Mouse (Mus musculus) forebrain, postnatal 0 days (tissue): ENCODE measurements around the gene Gpd2. TPM values are rescaled to one million over a fixed set of nuclear protein-coding genes. Genes with fewer than 3 reads are reported as not detected.

Experiments
- ATAC-seq: fragments of 200-750 bp; cut with Nextera tagmentation; 2 replicates; pipeline ENCODE4 v1.8.0; 2017; ENCODE audit warnings: mild to moderate bottlenecking, moderate library complexity
- DNase-seq: peaks from one replicate; pipeline ENCODE4 v3.0.0-alpha.2; 2015
- H3K27ac ChIP-seq: fragments of 300-500 bp; sonication (generic); 2 replicates; pipeline ENCODE4 v1.5.1; 2014; ENCODE audit warnings: low read depth, mild to moderate bottlenecking, antibody characterized with exemption, low read length, moderate library complexity, mixed read lengths
- H3K27me3 ChIP-seq: fragments of 300-500 bp; sonication (generic); 2 replicates; pipeline ENCODE4 v1.6.1; 2014; ENCODE audit warnings: mild to moderate bottlenecking, low read length, mixed read lengths; ENCODE audit not compliant: insufficient read depth
- H3K36me3 ChIP-seq: fragments of 300-500 bp; sonication (generic); 2 replicates; pipeline ENCODE4 v1.6.1; 2014; ENCODE audit warnings: mild to moderate bottlenecking, moderate library complexity; ENCODE audit not compliant: insufficient read depth
- H3K4me1 ChIP-seq: fragments of 300-500 bp; sonication (generic); 2 replicates; pipeline ENCODE4 v1.6.1; 2014; ENCODE audit warnings: antibody characterized with exemption; ENCODE audit not compliant: insufficient read depth
- H3K4me2 ChIP-seq: fragments of 300-500 bp; sonication (generic); 2 replicates; pipeline ENCODE4 v1.6.1; 2014; ENCODE audit warnings: low read depth, mild to moderate bottlenecking, moderate library complexity
- H3K4me3 ChIP-seq: fragments of 300-500 bp; sonication (generic); 2 replicates; pipeline ENCODE4 v1.5.1; 2014; ENCODE audit warnings: low read depth, low read length, mixed read lengths
- H3K9ac ChIP-seq: fragments of 300-500 bp; sonication (generic); 2 replicates; pipeline ENCODE4 v1.6.1; 2014; ENCODE audit warnings: mild to moderate bottlenecking
- H3K9me3 ChIP-seq: fragments of 300-500 bp; sonication (generic); 2 replicates; pipeline ENCODE4 v1.6.1; 2016; ENCODE audit warnings: low read length
- CTCF ChIP-seq: sonication (generic); IDR thresholded peaks from 2 replicates; pipeline ENCODE4 v1.5.1; 2016; ENCODE audit warnings: antibody characterized with exemption, control low read depth, low read depth
- WGBS: fragments of 180-500 bp; shearing (Covaris S2); extraction: QIAGEN DNeasy Blood & Tissue Kit; methylation state at CpG from one replicate; pipeline ENCODE4 v1.1.7; 2014; 5-methylcytosine and 5-hydroxymethylcytosine counted together
- polyA plus RNA-seq: library from polyadenylated mRNA; unstranded; fragments of >200 nt; fragmentation: Nextera tagmentation; extraction: Ambion mirVana; gene quantifications from 2 replicates; pipeline ENCODE4 v1.2.1, GENCODE M21; 2015
- total RNA-seq: library from RNA; depleted of rRNA; stranded (reverse); fragments of >200 nt; gene quantifications from 2 replicates; pipeline ENCODE4 v1.2.3, GENCODE M21; 2014

The Gpd2 gene
- total and polyA plus RNA-seq, 2 experiments from 2014 or later: 46.5 to 54.1 TPM

GRCm38 (mm10) chr2:57329327-57329726, 91.9 kb downstream of the Gpd2 start:
- Histone ChIP-seq H3K4me2 (no peak overlapping the region), H3K27me3 (no peaks in the 10 kb centered on the region), H3K9ac (no peak overlapping the region), H3K4me1 (no peaks in the 10 kb centered on the region), H3K27ac (no peak overlapping the region), H3K9me3 (no peaks in the 10 kb centered on the region), H3K4me3 (no peak overlapping the region), H3K36me3 (no peaks in the 10 kb centered on the region)
- ATAC-seq (no peak), DNase-seq (no peak)
- WGBS: 82% methylated on average over 7 of the region's 7 CpGs
- TF ChIP-seq CTCF: no peak

DNA sequence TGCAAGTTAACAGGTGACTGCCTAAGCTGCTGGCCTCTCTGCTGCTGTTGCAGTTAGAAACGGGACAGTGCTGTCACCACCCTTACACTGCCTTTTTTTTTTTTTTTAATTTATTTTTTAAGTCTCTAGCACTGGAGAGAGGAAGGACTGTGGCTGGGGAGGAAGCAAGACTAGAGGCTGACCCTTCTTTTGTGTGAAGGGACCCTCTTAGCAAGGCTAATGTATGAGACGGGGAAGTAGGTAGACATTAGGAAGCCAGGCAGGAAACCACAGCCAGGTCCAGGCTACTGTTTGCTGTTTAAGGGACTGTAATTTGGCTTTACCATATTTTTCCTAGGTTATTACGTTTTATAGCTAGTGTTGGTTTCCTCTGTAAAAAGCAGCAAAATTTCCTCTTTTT, 93.4 kb downstream of the Gpd2 start:
- no peak overlapping the region for H3K4me3 ChIP-seq
- DNase-seq (no peak), ATAC-seq (no peak)
- H3K9ac ChIP-seq: no peak overlapping the region
- WGBS: 76% methylated on average over 3 of the region's 3 CpGs
- no peak overlapping the region for H3K27ac ChIP-seq
- H3K4me2 ChIP-seq: no peak overlapping the region
- H3K4me1 ChIP-seq: no peaks in the 10 kb centered on the region
- H3K27me3 ChIP-seq: no peaks in the 10 kb centered on the region
- no peaks in the 10 kb centered on the region for H3K36me3 ChIP-seq
- no peak for TF ChIP-seq CTCF
- no peaks in the 10 kb centered on the region for H3K9me3 ChIP-seq

- H3K9ac ChIP-seq: no peak overlapping the region
- no peaks in the 10 kb centered on the region for H3K4me1 ChIP-seq
- H3K27me3 ChIP-seq: no peaks in the 10 kb centered on the region
- WGBS: 77% methylated on average over 8 of the region's 8 CpGs
- no peaks in the 10 kb centered on the region for H3K9me3 ChIP-seq
- DNase-seq (no peak), ATAC-seq (no peak)
- no peak overlapping the region for H3K4me2 ChIP-seq
- no peak for TF ChIP-seq CTCF
- no peaks in the 10 kb centered on the region for H3K36me3 ChIP-seq
- no peak overlapping the region for H3K27ac ChIP-seq
- H3K4me3 ChIP-seq: no peak overlapping the region
These were observed 93.8 kb downstream of the Gpd2 start for GRCm38 (mm10) chr2:57331266-57331665.

GRCm38 (mm10) chr2:57333481-57333880, 96.0 kb downstream of the Gpd2 start:
- WGBS: 32% methylated on average over 6 of the region's 6 CpGs
- DNase-seq (no peak), ATAC-seq (no peak)

DNA sequence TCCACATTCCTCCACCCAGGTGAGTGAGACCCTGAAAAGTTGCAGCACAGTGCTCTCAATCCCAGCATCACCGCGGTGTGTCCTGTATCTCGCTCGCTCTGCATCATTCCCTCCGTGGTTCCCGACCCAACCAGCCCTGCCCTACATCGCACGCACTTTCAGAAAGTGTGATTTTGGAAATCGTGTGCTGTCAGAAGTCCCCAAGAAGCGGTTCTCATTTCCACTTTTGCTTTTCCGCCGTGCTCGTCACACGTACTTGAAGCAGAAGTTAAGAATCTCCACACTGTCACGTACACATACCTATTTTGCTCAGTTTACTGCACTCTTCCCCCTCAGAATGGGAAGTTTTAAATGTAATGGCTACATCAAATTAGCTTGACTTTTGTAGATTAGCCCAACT, 98.0 kb downstream of the Gpd2 start:
- no peak overlapping the region for H3K9ac ChIP-seq
- no peaks in the 10 kb centered on the region for H3K36me3 ChIP-seq
- TF ChIP-seq CTCF: no peak
- H3K4me3 ChIP-seq: no peak overlapping the region
- 89% methylated on average over 15 of the region's 15 CpGs for WGBS
- DNase-seq: no peak
- H3K4me2 ChIP-seq: no peak overlapping the region
- no peaks in the 10 kb centered on the region for H3K4me1 ChIP-seq
- H3K27ac ChIP-seq: no peak overlapping the region
- no peaks in the 10 kb centered on the region for H3K27me3 ChIP-seq
- ATAC-seq: no peak; the same call in 1 of the 2 replicates
- H3K9me3 ChIP-seq: no peaks in the 10 kb centered on the region

More at GRCm38 (mm10) chr2:57333481-57333880, 96.0 kb downstream of the Gpd2 start:
- Histone ChIP-seq H3K27ac (no peak overlapping the region), H3K9me3 (no peaks in the 10 kb centered on the region), H3K4me2 (no peak overlapping the region), H3K27me3 (no peaks in the 10 kb centered on the region), H3K4me3 (no peak overlapping the region), H3K4me1 (no peaks in the 10 kb centered on the region), H3K36me3 (no peaks in the 10 kb centered on the region), H3K9ac (no peak overlapping the region)
- no peak for TF ChIP-seq CTCF

GRCm38 (mm10) chr2:57338779-57339178, 101.3 kb downstream of the Gpd2 start:
- Histone ChIP-seq H3K9ac (no peak overlapping the region), H3K36me3 (no peaks in the 10 kb centered on the region), H3K9me3 (no peaks in the 10 kb centered on the region), H3K4me2 (no peak overlapping the region), H3K27ac (no peak overlapping the region), H3K4me3 (no peak overlapping the region), H3K4me1 (no peaks in the 10 kb centered on the region), H3K27me3 (no peaks in the 10 kb centered on the region)
- WGBS: 82% methylated on average over 16 of the region's 16 CpGs
- no peak for ATAC-seq
- DNase-seq: no peak
- no peak for TF ChIP-seq CTCF

DNA sequence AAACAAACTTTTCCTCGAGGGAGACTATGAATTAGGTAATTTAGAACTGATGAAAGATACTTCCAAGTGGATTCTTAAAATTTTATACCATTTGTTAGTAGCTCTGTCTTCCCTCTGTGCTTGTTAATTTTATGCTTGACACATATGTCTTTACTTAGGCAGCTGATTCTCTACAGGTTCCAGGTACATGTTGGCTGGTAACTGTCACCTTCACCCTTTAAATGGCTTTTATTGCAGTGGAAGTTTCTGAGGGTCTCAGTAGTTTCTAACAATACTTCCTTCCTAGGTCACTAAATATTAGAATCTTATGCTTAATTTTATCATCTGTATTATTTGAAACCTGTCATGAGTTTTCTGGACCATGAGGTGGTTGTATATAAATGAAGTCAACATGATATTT, 105.5 kb downstream of the Gpd2 start:
- Histone ChIP-seq H3K4me1 (no peaks in the 10 kb centered on the region), H3K9me3 (no peaks in the 10 kb centered on the region), H3K4me3 (no peak overlapping the region), H3K27ac (no peak overlapping the region), H3K27me3 (no peaks in the 10 kb centered on the region), H3K36me3 (no peaks in the 10 kb centered on the region; the same call in 1 of the 2 replicates), H3K4me2 (no peak overlapping the region), H3K9ac (no peak overlapping the region)
- ATAC-seq (no peak), DNase-seq (no peak)
- no peak for TF ChIP-seq CTCF
- WGBS: 50% methylated on average over 1 of the region's 1 CpGs

DNA sequence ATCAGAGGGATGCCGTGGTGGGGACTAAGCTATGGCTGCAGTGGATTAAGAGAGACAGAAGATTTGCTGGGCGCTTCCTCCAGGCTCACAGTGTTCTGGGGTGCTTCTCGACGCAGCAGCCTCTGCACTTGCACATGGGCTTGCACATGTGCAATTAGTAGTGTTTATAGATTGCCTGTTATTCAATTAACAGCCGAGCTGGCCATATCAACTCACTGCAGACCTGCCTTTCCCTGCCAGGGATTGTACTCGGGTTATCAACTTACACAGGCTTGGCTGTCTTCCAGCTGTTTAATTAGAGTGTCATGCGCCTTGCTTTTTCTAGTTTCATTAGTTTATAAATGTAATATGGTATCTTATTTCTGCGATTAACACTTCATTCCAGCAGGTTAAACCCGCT, 113.2 kb downstream of the Gpd2 start:
- DNase-seq: no peak
- H3K4me3 ChIP-seq: no peak overlapping the region
- H3K27ac ChIP-seq: no peak overlapping the region
- 26% methylated on average over 9 of the region's 9 CpGs for WGBS
- TF ChIP-seq CTCF: no peak
- H3K27me3 ChIP-seq: no peaks in the 10 kb centered on the region
- no peak overlapping the region for H3K4me2 ChIP-seq
- no peaks in the 10 kb centered on the region for H3K9me3 ChIP-seq
- H3K9ac ChIP-seq: no peak overlapping the region
- H3K36me3 ChIP-seq: no peaks in the 10 kb centered on the region; the same call in 1 of the 2 replicates
- H3K4me1 ChIP-seq: no peaks in the 10 kb centered on the region
- ATAC-seq: no peak
